Mouse (Mus musculus): ENCODE measurements around the gene Ano2.

Gene Ano2

DNA sequence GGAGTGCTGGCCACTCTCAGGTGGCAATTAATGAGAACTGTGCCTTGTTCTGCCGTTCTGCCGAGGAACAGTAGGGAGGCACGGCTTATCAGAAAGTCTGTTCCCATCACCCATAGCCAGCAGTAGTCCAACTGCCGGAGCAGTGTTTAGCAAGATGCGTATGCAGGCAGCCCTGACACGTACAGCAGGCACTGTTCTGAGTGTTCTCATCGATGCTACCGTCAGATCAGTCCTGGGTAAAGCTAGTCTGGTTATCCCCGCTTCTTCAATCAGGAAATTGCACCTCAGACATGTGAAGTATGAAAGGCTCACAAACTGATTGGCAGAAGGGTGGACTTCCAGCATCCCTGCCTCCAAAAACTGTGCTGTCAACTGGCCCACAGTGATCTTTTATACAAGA lies 224.2 kb downstream of the Ano2 start:
- DNase-seq (ENCODE audit: low spot score): no peak

GRCm38 (mm10) chr6:125922746-125923145 lies 232.5 kb downstream of the Ano2 start:
- DNase-seq (ENCODE audit: low spot score): no peak

DNA sequence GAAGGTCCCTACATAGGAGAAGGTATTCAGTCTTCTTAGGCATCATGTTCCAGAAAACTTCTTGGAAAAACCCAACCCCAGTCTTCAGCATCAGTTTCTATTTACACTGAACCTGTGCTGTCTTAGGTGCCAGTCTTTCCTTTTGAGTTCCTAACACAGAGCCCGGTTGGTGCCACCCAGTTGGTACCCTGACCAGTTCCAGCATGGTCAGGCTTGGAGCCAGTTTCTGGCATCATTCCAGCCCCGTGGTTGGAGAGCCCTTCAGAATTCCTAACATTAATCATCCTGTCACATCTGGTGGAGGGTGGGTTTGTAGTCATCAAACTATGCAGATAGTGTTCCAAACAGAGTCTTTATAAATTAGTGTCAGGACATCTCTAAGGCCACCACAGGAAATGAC lies 234.8 kb downstream of the Ano2 start:
- no peak for DNase-seq (ENCODE audit: low spot score)

DNA sequence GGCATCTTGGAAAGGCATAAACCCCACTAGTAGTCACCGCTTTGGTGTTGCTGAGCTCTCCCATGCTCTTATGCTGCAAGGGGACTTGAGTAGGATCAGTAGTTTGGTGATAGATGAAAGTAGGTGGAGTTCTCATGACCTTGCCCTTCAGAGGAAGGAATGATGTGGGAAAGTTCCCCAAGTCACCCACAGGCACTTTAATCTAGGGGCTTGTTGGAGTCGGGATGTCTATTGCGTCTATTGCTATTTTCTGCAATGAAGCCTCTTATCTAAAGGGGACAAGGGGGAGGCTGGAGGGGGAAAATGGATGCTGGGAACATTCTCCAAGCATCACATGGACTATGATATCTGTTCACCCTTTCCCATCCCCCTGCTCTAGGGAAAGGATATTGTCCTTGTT lies 235.6 kb downstream of the Ano2 start:
- no peak for DNase-seq (ENCODE audit: low spot score)

DNA sequence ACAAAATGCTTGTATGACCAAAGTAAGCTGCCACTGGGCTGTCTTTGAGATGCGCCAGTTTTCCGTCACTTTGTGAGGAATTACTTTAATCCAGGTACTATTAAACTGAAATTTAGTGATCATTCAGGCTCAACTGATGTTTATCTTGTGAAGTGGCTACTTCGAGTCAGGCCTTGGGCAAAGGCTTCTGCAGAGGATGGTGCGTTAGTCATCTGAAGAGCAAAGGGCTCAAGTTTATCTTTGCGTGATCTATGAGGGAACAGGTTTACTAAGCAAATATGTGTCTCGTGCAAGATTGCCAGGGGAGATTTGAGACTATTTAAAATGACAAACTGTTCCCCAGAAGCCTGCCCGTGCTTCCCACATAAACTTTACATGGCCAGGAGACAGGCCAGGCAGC lies 241.7 kb downstream of the Ano2 start:
- no peak for DNase-seq (ENCODE audit: low spot score)

DNA sequence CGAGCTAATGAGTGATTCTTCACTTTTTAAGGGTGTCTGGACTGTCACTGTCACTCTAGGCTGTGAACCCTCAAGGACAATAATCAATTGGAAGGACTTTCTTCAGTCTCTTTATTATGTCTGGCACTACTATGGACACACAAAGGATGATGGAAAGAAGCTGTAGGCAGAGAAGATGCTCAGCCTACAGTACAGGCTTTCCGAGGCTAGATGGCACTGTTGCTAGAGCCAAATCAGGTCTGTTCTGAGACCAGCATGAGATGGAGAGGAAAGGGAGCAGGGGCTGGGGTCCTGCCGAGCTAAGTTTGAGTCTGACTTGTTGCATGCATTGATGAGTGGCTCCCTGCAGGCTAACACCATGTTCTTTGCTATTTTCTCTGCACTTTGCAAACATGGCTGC lies 264.7 kb downstream of the Ano2 start:
- DNase-seq (ENCODE audit: low spot score): no peak

DNA sequence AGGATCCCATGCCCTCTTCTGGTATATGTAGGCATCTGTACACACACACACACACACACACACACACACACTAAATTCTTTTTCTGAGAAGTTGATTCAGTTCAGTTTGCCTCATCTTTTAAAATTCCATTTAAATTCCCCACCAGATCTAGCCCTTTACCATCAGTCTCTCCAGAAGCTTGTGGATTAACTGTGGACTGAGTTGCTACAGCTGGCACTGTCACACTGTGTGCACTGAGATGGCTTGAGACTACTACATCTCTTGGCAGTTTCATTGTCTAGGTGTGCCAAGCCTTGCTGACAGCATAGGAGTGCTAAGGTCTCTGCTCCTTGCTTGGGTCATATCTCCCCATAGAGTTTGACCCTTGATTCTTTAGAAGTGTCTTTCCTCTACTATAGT lies 283.3 kb downstream of the Ano2 start:
- DNase-seq (ENCODE audit: low spot score): no peak

GRCm38 (mm10) chr6:125975788-125976465 lies 285.7 kb downstream of the Ano2 start:
- no peak for DNase-seq (ENCODE audit: low spot score)

DNA sequence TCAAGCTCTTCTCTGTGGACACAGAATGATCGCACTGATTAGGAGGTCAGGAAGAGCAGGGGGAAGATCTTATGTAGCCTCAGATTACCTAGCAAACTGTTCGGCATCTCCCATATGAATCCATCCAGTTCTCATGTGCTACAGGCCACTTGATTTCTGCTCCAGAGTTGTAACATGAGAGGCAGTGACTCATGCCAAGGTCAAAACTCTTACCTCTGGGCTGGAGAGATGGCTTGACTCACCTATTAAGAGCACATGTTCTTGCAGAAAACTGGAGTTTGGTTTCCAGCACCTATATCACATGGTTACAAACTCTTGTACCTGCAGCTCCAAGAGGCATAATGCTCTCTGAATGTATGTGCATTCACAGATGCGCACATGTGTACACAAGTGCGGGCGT lies 289.4 kb downstream of the Ano2 start:
- DNase-seq (ENCODE audit: low spot score): no peak

GRCm38 (mm10) chr6:125984050-125984449 lies 293.8 kb downstream of the Ano2 start:
- DNase-seq (ENCODE audit: low spot score): no peak

- DNase-seq (ENCODE audit: low spot score): no peak
Measured at GRCm38 (mm10) chr6:125992731-125993130, 302.5 kb downstream of the Ano2 start.

DNA sequence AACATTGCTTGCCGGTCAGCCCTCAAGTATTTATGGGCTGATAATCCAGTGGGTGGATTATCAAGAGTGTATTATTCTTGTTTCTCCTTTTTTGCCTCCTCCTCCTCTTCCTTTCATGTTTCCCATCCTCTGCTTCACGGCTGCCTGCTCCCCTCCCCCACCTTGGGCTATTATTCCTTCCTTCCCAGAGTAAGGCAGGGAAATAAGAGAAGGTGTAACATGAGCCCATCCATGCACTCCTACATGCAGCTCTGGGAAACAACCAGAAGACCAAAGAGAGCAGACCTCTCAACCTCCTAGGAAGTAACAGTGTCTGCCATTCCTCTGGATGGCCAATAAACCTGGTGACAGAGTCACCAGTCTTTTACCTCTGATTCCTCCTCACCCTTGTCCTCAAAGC lies 311.6 kb downstream of the Ano2 start:
- no peak for DNase-seq (ENCODE audit: low spot score)

DNA sequence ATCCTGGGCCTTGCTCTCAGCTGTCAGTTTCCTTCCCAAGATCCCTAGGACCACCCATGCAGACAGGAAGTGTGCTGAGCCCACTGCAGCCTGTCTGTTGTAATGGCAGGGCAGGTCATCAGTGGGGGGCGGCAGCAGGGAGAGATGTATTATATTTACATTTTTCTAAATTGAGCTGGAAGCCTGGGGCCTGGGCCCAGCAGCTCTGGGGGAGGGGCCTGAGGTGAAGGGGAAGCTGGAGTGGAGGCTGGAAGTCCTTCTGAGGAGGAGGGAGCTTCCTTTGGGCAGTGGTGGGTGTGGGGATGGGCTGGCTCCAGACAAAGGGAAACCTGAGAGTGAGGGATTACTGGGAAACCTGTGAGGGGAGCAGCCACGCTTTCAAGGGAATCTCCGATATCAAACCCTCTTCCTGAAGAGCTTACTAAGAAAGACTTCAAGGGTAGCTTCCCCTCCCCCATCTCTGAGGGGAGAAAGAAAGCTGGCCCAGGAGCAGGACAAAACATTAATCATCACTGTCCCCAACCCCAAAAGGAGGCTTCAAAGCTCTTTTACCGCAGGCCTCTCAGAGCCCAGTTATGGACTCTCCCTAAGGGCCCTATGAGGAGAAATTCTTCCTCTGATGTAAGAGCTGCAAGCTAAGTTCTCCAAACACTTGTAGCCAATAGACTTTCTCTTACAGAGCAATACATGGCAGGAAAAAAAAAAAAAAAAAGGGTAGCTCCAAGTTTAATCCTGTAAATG lies 313.0 kb downstream of the Ano2 start:
- no peak for DNase-seq (ENCODE audit: low spot score)

- DNase-seq (ENCODE audit: low spot score): no peak
Measured at GRCm38 (mm10) chr6:126006647-126007046, 316.4 kb downstream of the Ano2 start.

DNA sequence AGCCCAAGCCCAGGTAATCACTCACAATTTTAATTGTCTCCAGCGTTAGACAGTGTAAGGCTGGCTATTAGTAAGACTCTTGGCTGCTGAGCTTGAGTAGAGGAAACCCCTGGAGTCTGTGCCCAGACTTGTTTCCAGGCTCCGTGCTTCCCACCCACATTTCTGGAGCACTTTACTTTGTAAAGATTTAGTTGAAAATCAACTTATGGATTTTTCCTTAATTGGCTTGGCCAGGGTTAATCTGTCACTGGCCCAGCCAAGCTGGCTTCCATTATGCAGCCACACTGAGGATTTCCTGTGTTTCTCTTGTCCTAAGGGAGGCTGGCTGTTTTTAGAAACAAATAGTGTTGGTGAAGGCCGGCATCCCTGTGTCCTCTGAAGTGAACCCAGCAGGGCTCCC lies 318.9 kb downstream of the Ano2 start:
- DNase-seq (ENCODE audit: low spot score): no peak

GRCm38 (mm10) chr6:126016991-126017390 lies 326.8 kb downstream of the Ano2 start:
- DNase-seq (ENCODE audit: low spot score): no peak

- no peak for DNase-seq (ENCODE audit: low spot score)
Measured at GRCm38 (mm10) chr6:126018411-126018810, 328.2 kb downstream of the Ano2 start.

DNA sequence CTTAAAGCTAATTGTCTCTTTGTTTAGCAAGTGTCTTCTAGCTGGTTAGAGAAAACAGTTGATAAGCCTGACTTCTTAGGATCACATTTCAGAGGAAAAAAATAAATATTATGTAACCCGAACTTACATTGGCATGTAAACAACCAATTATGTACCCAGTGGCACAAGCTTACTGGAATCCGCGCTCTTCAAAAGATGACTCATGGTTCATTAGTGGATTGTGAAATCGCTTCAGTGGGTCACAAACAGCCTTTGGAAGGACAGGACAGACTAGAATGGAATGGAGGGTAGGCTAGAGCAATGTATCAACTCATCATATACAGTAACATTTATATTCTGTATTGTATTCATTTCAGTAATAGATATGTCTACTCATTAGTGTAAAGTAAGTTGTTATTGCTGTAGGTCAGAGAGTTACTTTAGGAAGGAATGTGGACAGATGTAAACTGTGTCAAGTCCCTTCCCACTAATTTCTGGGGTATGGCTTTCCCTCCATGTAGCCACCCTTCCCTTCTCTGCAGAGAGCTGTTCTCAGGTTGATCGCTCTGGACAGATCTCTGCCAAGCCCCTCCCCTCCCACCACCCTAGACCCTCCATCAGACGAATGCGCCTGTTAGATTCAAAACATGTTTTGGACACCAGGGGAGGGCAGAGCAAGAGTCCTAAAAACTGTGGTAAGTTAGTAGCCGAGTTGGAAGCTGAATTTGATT lies 343.6 kb downstream of the Ano2 start:
- DNase-seq (ENCODE audit: low spot score): no peak

DNA sequence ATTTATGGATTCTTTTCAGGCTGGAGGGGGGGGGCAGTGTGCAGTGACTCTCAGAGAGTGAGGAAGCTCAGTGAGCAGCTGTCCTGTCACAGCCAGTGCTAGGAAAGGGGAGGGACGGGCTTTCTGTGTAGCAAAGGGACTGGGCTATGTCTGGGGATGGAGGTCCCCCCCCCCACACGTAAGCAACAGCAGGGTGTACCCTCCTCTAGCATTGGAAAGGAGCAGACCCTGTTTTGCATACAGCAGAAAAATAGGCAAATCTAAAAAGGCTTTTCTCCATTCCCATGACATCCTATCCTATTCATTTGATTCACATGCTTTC lies 344.1 kb downstream of the Ano2 start:
- DNase-seq (ENCODE audit: low spot score): no peak

- no peak for DNase-seq (ENCODE audit: low spot score)
Measured at GRCm38 (mm10) chr6:126034728-126035127, 344.5 kb downstream of the Ano2 start.

DNA sequence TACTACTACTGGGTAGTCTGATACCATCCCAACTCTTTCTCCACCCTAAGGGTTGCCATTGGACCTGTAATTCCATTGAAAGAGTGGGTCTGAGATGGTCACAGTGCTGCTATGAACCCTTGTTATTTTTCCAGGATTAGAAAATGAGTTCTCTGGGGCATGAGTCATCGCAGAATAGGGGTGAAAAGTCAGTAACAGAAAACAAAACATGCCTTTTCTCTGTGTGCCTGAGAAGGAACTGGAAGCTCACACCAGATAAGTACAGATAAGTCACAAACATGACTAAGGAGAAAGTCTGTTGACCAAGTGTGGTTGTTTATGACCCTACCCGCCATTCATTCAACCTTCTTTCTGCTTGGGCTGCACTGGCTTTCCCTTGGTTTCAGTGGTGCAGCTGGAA lies 345.4 kb downstream of the Ano2 start:
- DNase-seq (ENCODE audit: low spot score): no peak

DNA sequence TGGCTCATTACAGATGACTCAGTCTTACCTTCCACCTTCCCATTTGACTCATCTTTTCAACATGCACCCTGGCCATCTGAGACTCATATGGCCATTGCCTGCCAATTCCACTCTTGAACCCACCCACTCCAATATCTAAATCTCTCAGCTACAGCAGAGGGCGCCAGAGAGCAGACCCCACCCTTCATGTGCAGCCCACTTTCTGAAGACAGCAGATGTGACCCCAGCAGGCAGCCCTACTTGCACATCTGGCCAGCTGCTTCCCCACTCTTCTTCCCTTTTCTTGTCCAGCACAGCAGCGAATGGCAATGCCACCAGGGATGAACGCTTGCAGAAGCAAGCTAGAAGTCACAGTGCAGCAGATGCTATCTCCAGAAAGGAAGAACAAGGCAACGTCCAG lies 355.7 kb downstream of the Ano2 start:
- no peak for DNase-seq (ENCODE audit: low spot score)

DNA sequence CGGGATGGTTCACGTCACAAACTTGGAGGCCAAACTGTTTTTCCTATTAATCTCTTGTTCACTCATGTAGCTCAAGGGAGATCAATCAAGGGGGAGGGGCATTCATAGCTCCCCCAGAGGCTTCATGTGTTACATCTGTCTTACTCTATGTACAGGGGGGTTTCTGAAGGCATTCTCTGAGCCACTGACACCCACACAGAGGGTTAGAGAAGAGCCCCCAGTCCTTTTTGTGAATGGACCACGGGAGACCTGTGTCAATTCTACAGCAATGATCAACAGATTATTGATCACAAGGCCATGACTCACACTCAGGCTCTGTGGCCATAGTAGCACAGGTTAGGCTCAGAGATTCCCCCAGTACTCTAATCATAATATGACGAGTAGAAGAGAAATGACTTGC lies 358.0 kb downstream of the Ano2 start:
- DNase-seq (ENCODE audit: low spot score): no peak

DNA sequence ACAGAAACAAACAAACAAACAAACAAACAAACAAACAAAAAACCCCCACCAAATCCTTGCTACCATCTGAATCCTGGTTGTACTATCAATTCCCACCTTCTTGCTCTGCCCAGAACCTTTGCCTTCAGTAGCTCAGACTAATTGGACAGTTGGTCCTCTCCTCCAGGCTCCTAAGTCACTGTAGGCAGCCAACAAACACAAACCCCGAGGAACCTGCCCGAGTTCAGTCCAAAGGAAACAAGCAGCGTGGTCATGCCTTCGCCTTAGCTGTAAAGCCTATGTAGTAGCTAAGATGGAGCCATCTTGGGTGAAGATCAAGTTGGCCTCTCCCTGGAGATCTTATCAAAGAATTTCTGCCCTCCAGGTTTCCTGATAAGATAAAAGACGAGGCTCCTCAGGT lies 362.9 kb downstream of the Ano2 start:
- no peak for DNase-seq (ENCODE audit: low spot score)
